Mouse (Mus musculus): ENCODE data around the gene Tcf25. TPM values are rescaled to one million over a fixed set of nuclear protein-coding genes. Genes with fewer than 3 reads are reported as not detected.
"Not testable (repeated sequence)": the region's sequence is repeated elsewhere in the genome, so short reads cannot be mapped to it uniquely, and the experiment has no call there.

Gene Tcf25
- polyA plus RNA-seq, 1 experiment from 2014 or later: 186 TPM

DNA sequence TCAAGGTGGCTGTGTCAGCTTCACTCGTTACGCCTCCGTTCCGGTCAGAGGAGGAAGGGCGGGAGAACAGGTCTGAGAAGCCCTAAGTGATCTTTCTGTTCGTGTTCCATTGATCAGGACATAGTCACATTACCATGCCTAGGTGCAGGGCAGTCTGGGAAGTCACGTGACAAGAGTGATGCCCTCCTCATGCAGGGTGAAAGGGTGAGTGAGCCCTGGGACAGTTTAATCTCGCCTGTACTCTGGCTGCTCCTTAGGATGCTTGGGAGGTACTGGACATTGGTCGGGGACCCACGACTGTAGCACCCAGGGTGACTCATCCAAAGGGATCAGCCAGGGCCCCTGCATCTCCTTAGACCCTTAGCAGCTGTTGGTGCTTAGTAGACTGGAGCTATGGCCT, 72.4 kb downstream of the Tcf25 start:
- H3K4me2 ChIP-seq (ENCODE audit: low read depth, low read length, severe bottlenecking): no peak overlapping the region
- no peak overlapping the region for H3K9ac ChIP-seq (ENCODE audit: low read length)
- no peaks in the 10 kb centered on the region for H3K36me3 ChIP-seq (ENCODE audit: control insufficient read depth, insufficient read depth, low read length)
- WGBS: 89% methylated on average over 10 of the region's 10 CpGs
- no peak for DNase-seq (ENCODE audit: low spot score)
- H3K27me3 ChIP-seq (ENCODE audit: control insufficient read depth, insufficient read depth, low read length): no peaks in the 10 kb centered on the region
- H3K27ac ChIP-seq (ENCODE audit: low read depth, low read length): no peak overlapping the region
- ATAC-seq (replicated peaks; ENCODE audit: low FRiP score): no peak
- peaks cover 8% of the 10 kb centered on the region; the same call in 1 of the 2 replicates for H3K4me1 ChIP-seq (replicated peaks; ENCODE audit: control insufficient read depth, insufficient read depth, low read length)
- no peaks in the 10 kb centered on the region for H3K9me3 ChIP-seq (ENCODE audit: control insufficient read depth, low read length)
- H3K4me3 ChIP-seq (ENCODE audit: low read depth, low read length): no peak overlapping the region

- H3K27ac ChIP-seq (ENCODE audit: low read depth, low read length): no peak overlapping the region
- ATAC-seq (replicated peaks; ENCODE audit: low FRiP score) (no peak), DNase-seq (ENCODE audit: low spot score) (no peak)
- H3K4me1 ChIP-seq (replicated peaks; ENCODE audit: control insufficient read depth, insufficient read depth, low read length): peaks cover 8% of the 10 kb centered on the region; the same call in 1 of the 2 replicates
- H3K27me3 ChIP-seq (ENCODE audit: control insufficient read depth, insufficient read depth, low read length): no peaks in the 10 kb centered on the region
- no peaks in the 10 kb centered on the region for H3K36me3 ChIP-seq (ENCODE audit: control insufficient read depth, insufficient read depth, low read length)
- WGBS: 93% methylated on average over 6 of the region's 6 CpGs
- H3K9ac ChIP-seq (ENCODE audit: low read length): no peak overlapping the region
- no peak overlapping the region for H3K4me2 ChIP-seq (ENCODE audit: low read depth, low read length, severe bottlenecking)
- H3K9me3 ChIP-seq (ENCODE audit: control insufficient read depth, low read length): no peaks in the 10 kb centered on the region
- H3K4me3 ChIP-seq (ENCODE audit: low read depth, low read length): no peak overlapping the region
These were observed 73.2 kb downstream of the Tcf25 start for GRCm38 (mm10) chr8:123446799-123447198.

DNA sequence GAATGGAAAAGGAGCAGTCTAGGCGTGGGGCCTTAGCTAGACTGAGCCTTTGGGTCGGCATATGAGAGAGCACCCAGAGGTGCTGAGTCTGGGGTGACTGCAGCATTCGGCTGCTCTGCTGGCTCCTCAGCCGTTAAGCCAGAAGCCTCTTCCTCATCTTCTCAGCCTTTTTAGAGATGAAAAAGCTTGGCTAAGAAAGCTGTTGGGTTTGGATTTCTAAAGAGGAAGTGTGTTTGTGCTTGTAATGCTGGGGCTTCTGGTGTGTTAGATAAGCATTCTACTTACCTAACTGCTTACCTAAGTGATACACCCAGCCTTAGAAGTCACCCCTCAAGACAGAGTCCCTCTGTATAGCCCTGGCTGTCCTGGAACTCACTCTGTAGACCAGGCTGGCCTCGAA, 77.2 kb downstream of the Tcf25 start:
- DNase-seq (ENCODE audit: low spot score): no peak
- H3K9ac ChIP-seq (ENCODE audit: low read length): no peak overlapping the region

GRCm38 (mm10) chr8:123451747-123452146, 78.2 kb downstream of the Tcf25 start:
- not testable (repeated sequence) for H3K4me1 ChIP-seq (replicated peaks; ENCODE audit: control insufficient read depth, insufficient read depth, low read length); H3K4me2 ChIP-seq (ENCODE audit: low read depth, low read length, severe bottlenecking); H3K4me3 ChIP-seq (ENCODE audit: low read depth, low read length); H3K9ac ChIP-seq (ENCODE audit: low read length); H3K27ac ChIP-seq (ENCODE audit: low read depth, low read length); ATAC-seq (replicated peaks; ENCODE audit: low FRiP score); H3K27me3 ChIP-seq (ENCODE audit: control insufficient read depth, insufficient read depth, low read length); H3K36me3 ChIP-seq (ENCODE audit: control insufficient read depth, insufficient read depth, low read length); DNase-seq (ENCODE audit: low spot score); H3K9me3 ChIP-seq (ENCODE audit: control insufficient read depth, low read length)
- WGBS: 93% methylated on average over 12 of the region's 12 CpGs

More for the DNA sequence above, 77.2 kb downstream of the Tcf25 start:
- H3K4me1 ChIP-seq (replicated peaks; ENCODE audit: control insufficient read depth, insufficient read depth, low read length): no peaks in the 10 kb centered on the region
- no peaks in the 10 kb centered on the region; the same call in 1 of the 2 replicates for H3K36me3 ChIP-seq (ENCODE audit: control insufficient read depth, insufficient read depth, low read length)
- H3K4me3 ChIP-seq (ENCODE audit: low read depth, low read length): no peak overlapping the region
- H3K27ac ChIP-seq (ENCODE audit: low read depth, low read length): no peak overlapping the region
- H3K9me3 ChIP-seq (ENCODE audit: control insufficient read depth, low read length): no peaks in the 10 kb centered on the region
- no peaks in the 10 kb centered on the region for H3K27me3 ChIP-seq (ENCODE audit: control insufficient read depth, insufficient read depth, low read length)
- H3K4me2 ChIP-seq (ENCODE audit: low read depth, low read length, severe bottlenecking): no peak overlapping the region
- WGBS: 92% methylated on average over 5 of the region's 5 CpGs
- ATAC-seq (replicated peaks; ENCODE audit: low FRiP score): no peak

DNA sequence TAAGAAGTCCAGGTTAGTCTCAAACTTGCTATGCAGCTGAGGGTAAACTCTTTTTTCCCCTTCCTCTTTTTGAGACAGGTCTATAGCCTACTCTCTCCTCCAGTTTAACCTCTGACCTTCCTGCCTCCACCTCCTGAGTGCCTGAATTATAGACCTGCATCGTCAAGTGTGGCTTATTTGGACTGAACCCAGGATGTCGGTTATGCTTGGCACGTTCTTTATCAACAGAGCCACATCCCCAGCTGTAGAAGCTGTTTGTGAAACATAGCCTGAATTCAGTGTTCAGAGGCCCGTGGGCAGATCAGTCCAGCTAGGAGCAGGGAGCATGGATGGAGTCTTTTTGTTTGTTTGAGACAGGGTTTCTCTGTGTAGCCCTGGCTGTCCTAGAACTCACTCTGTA, 78.6 kb downstream of the Tcf25 start:
- Histone ChIP-seq H3K9ac (ENCODE audit: low read length) (no peak overlapping the region), H3K27me3 (ENCODE audit: control insufficient read depth, insufficient read depth, low read length) (no peaks in the 10 kb centered on the region), H3K36me3 (ENCODE audit: control insufficient read depth, insufficient read depth, low read length) (no peaks in the 10 kb centered on the region; the same call in 1 of the 2 replicates), H3K4me1 (replicated peaks; ENCODE audit: control insufficient read depth, insufficient read depth, low read length) (no peaks in the 10 kb centered on the region), H3K4me2 (ENCODE audit: low read depth, low read length, severe bottlenecking) (no peak overlapping the region), H3K27ac (ENCODE audit: low read depth, low read length) (no peak overlapping the region), H3K9me3 (ENCODE audit: control insufficient read depth, low read length) (no peaks in the 10 kb centered on the region), H3K4me3 (ENCODE audit: low read depth, low read length) (no peak overlapping the region)
- no peak for ATAC-seq (replicated peaks; ENCODE audit: low FRiP score)
- WGBS: 87% methylated on average over 4 of the region's 4 CpGs
- DNase-seq (ENCODE audit: low spot score): no peak

DNA sequence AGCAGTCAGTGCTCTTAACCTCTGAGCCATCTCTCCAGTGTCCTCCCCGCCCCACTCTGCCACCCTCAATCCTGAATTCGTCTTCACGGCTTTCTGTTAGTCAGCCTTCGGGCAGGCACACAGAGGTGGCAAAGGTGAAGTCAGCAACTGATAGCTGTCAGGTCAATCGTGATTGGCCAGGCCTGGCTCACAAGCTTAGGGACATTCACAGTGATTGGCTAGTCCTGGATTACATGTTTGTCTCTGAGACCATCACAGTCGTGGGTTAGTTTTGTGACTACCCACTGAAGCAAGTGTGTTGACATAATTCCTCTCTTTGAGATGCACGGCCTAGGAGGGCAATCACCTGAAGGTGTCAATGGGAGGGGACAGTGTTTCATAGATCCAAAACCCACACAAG, 79.7 kb downstream of the Tcf25 start:
- WGBS: 85% methylated on average over 7 of the region's 7 CpGs
- Histone ChIP-seq H3K4me1 (replicated peaks; ENCODE audit: control insufficient read depth, insufficient read depth, low read length) (no peaks in the 10 kb centered on the region), H3K27me3 (ENCODE audit: control insufficient read depth, insufficient read depth, low read length) (no peaks in the 10 kb centered on the region), H3K36me3 (ENCODE audit: control insufficient read depth, insufficient read depth, low read length) (no peaks in the 10 kb centered on the region; the same call in 1 of the 2 replicates), H3K4me3 (ENCODE audit: low read depth, low read length) (no peak overlapping the region), H3K4me2 (ENCODE audit: low read depth, low read length, severe bottlenecking) (no peak overlapping the region), H3K9me3 (ENCODE audit: control insufficient read depth, low read length) (no peaks in the 10 kb centered on the region), H3K27ac (ENCODE audit: low read depth, low read length) (no peak overlapping the region), H3K9ac (ENCODE audit: low read length) (no peak overlapping the region)
- DNase-seq (ENCODE audit: low spot score) (no peak), ATAC-seq (replicated peaks; ENCODE audit: low FRiP score) (no peak)

Other genes starting within 250 kb of the Tcf25 start
- 2.9 and 4.3 TPM in 2 replicates for gene Sult5a1, start 215.4 kb upstream of the Tcf25 start, polyA plus RNA-seq (2014; fragmentation: Nextera tagmentation; extraction: Ambion mirVana)
- gene Dpep1, start 187.5 kb upstream of the Tcf25 start, polyA plus RNA-seq (2014; fragmentation: Nextera tagmentation; extraction: Ambion mirVana): 0.81 and 1.5 TPM in 2 replicates
- gene Chmp1a, start 161.0 kb upstream of the Tcf25 start, polyA plus RNA-seq (2014; fragmentation: Nextera tagmentation; extraction: Ambion mirVana): 117 and 126 TPM in 2 replicates
- gene Spata33, start 160.9 kb upstream of the Tcf25 start, polyA plus RNA-seq (2014; fragmentation: Nextera tagmentation; extraction: Ambion mirVana): 5.9 and 6.0 TPM in 2 replicates
- gene Cdk10, start 148.9 kb upstream of the Tcf25 start, polyA plus RNA-seq (2014; fragmentation: Nextera tagmentation; extraction: Ambion mirVana): 36.0 and 36.6 TPM in 2 replicates
- 1.8 and 2.0 TPM in 2 replicates for gene Spata2l, start 137.5 kb upstream of the Tcf25 start, polyA plus RNA-seq (2014; fragmentation: Nextera tagmentation; extraction: Ambion mirVana)
- gene Zfp276, start 119.6 kb upstream of the Tcf25 start, polyA plus RNA-seq (2014; fragmentation: Nextera tagmentation; extraction: Ambion mirVana): 25.1 and 26.5 TPM in 2 replicates
- gene Vps9d1, start 119.4 kb upstream of the Tcf25 start, polyA plus RNA-seq (2014; fragmentation: Nextera tagmentation; extraction: Ambion mirVana): 27.3 and 29.6 TPM in 2 replicates
- 46.5 and 48.6 TPM in 2 replicates for gene Fanca, start 55.2 kb upstream of the Tcf25 start, polyA plus RNA-seq (2014; fragmentation: Nextera tagmentation; extraction: Ambion mirVana)
- gene Spire2, start 41.0 kb upstream of the Tcf25 start, polyA plus RNA-seq (2014; fragmentation: Nextera tagmentation; extraction: Ambion mirVana): 12.4 and 13.4 TPM in 2 replicates
- 0.16 and 0.31 TPM in 2 replicates for gene Mc1r, start 33.4 kb downstream of the Tcf25 start, polyA plus RNA-seq (2014; fragmentation: Nextera tagmentation; extraction: Ambion mirVana)
- 556 and 641 TPM in 2 replicates for gene Tubb3, start 37.7 kb downstream of the Tcf25 start, polyA plus RNA-seq (2014; fragmentation: Nextera tagmentation; extraction: Ambion mirVana)
- 46.3 and 48.1 TPM in 2 replicates for gene Def8, start 49.8 kb downstream of the Tcf25 start, polyA plus RNA-seq (2014; fragmentation: Nextera tagmentation; extraction: Ambion mirVana)
- 44.3 and 51.0 TPM in 2 replicates for gene Afg3l1, start 104.2 kb downstream of the Tcf25 start, polyA plus RNA-seq (2014; fragmentation: Nextera tagmentation; extraction: Ambion mirVana)
- 24.0 and 27.5 TPM in 2 replicates for gene Dbndd1, start 141.7 kb downstream of the Tcf25 start, polyA plus RNA-seq (2014; fragmentation: Nextera tagmentation; extraction: Ambion mirVana)
- gene Gas8, start 145.1 kb downstream of the Tcf25 start, polyA plus RNA-seq (2014; fragmentation: Nextera tagmentation; extraction: Ambion mirVana): 41.8 and 42.1 TPM in 2 replicates

Measured in forebrain, embryonic 11.5 days (tissue).